Mouse (Mus musculus) myocyte (in vitro differentiated cells): Measurements from ENCODE around the gene Fmnl3.

Experiments
- E2F4 ChIP-seq: IDR thresholded peaks from one replicate; pipeline ENCODE4 v1.6.1; 2011; ENCODE audit warnings: mild to moderate bottlenecking, control low read depth, moderate library complexity; ENCODE audit not compliant: insufficient read depth
- POLR2A ChIP-seq: IDR thresholded peaks from one replicate; pipeline ENCODE4 v1.6.1; 2011; ENCODE audit warnings: low read depth, mild to moderate bottlenecking, control low read depth, moderate library complexity; ENCODE audit not compliant: insufficient read length
- POLR2AphosphoS2 ChIP-seq: IDR thresholded peaks from one replicate; pipeline ENCODE4 v1.6.1; 2011; ENCODE audit warnings: low read depth, control low read depth; ENCODE audit not compliant: insufficient read length
- USF1 ChIP-seq: IDR thresholded peaks from one replicate; pipeline ENCODE4 v1.6.1; 2011; ENCODE audit warnings: low read depth, mild to moderate bottlenecking, control low read depth, moderate library complexity

DNA sequence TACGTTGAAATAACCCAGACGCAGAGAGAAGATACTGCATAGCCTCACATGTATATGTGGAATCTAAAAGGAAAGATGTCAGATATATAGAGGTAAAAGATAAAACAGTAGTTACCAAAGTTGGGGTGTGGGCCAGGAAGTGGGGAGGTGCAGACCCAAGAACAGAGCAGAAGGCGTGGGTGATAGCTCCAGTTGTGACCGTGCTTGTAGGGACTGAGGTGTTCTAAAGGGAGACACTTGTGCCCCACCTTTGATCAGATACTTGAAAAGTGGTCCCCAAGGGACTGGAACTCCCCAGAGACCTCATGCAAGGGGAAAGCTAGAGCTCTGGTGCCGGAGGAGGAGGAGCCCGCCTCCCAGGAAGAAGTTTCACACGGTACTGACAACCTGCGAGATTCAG, 94.2 kb downstream of the Fmnl3 start:
- no peak for TF ChIP-seq USF1
- TF ChIP-seq POLR2A, result no peak
- TF ChIP-seq E2F4, result no peak
- TF ChIP-seq POLR2AphosphoS2, result no peak
